Mouse (Mus musculus): ENCODE data around the gene Rab7b.

GRCm38 (mm10) chr1:131754212-131754829 is 65.8 kb downstream of the Rab7b start:
- no peak for TF ChIP-seq CTCF (IDR thresholded peaks at IDR 0.05; ENCODE audit: insufficient read depth, low read length)
- no peak for TF ChIP-seq POLR2A (IDR thresholded peaks at IDR 0.05; ENCODE audit: borderline replicate concordance, extremely low read depth, low read depth, low read length)
